Mouse (Mus musculus): ENCODE data around the gene Zglp1. TPM values are rescaled to one million over a fixed set of nuclear protein-coding genes. Genes with fewer than 3 reads are reported as not detected.
A peak's percentile ranks its signal among the peaks of the same experiment; 100 is the strongest.
"Not testable (repeated sequence)": the region's sequence is repeated elsewhere in the genome, so short reads cannot be mapped to it uniquely, and the experiment has no call there.

The Zglp1 gene
- polyA plus RNA-seq, 2 experiments = 0.21 TPM; not detected in 1

GRCm38 (mm10) chr9:21072641-21073040, 5.7 kb upstream of the Zglp1 start:
- 2% methylated on average over 4 of the region's 4 CpGs for WGBS (ENCODE audit: insufficient replicate concordance)
- peak overlapping the region; percentile 95 for H3K4me2 ChIP-seq (ENCODE audit: low read depth)
- peaks cover 25% of the 10 kb centered on the region for H3K36me3 ChIP-seq (replicated peaks; ENCODE audit: control insufficient read depth, insufficient read depth, low read depth)
- no peaks in the 10 kb centered on the region for H3K9me3 ChIP-seq (ENCODE audit: control insufficient read depth, low read length)
- peak overlapping the region; percentile 74 for H3K9ac ChIP-seq (replicated peaks)
- peak overlapping the region; percentile 37; the same call in 1 of the 2 replicates for H3K27ac ChIP-seq
- H3K4me1 ChIP-seq (replicated peaks; ENCODE audit: control insufficient read depth in 2 of 2, insufficient read depth in 2 of 2, low read length in 1 of 2) = peaks cover 8 to 16% of the 10 kb centered on the region in 2 experiments
- no peak for DNase-seq (ENCODE audit: low read depth in 3 of 3, low spot score in 3 of 3)
- no peaks in the 10 kb centered on the region for H3K27me3 ChIP-seq (ENCODE audit: control insufficient read depth, insufficient read depth, low read length)
- H3K4me3 ChIP-seq (ENCODE audit: insufficient read depth in 1 of 2, low read depth in 2 of 2, low read length in 2 of 2) = peak overlapping the region; percentile 77 to 93
- peak; percentile 16; the same call in 1 of the 2 replicates for ATAC-seq (ENCODE audit: insufficient read depth)
- TF ChIP-seq EP300 (IDR thresholded peaks at IDR 0.05; ENCODE audit: low read depth) = no peak
- TF ChIP-seq CTCF (IDR thresholded peaks at IDR 0.05; ENCODE audit: low read depth) = no peak

DNA sequence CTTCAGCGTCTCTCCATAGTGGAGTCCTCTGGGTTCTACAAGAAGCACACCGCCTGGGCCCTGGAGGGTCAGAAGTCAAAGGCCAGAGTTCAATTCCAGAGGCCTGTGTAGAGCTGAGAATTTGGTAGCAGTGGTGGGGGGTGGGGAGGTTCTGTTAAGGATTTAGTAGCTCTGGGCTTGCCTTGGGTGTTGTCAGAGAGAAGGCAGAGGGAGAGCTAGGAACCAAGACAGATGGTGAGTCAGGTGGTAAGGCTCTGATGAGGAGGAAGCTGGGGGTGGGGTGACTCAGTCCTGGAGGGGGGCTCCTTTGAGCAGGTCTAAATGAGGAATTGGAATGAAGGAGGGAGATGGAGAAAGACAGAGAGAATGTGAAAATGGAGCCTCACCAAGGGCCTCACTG, 4.0 kb downstream of the Zglp1 start:
- H3K9ac ChIP-seq (replicated peaks) = no peak overlapping the region
- no peaks in the 10 kb centered on the region for H3K4me1 ChIP-seq (replicated peaks; ENCODE audit: control insufficient read depth in 2 of 2, insufficient read depth in 2 of 2, low read length in 1 of 2)
- 80% methylated on average over 2 of the region's 2 CpGs for WGBS (ENCODE audit: insufficient replicate concordance)
- H3K4me2 ChIP-seq (ENCODE audit: low read depth) = no peak overlapping the region
- no peak overlapping the region for H3K27ac ChIP-seq
- DNase-seq (ENCODE audit: low read depth in 3 of 3, low spot score in 3 of 3) = no peak
- H3K9me3 ChIP-seq (ENCODE audit: control insufficient read depth, low read length) = no peaks in the 10 kb centered on the region
- ATAC-seq (ENCODE audit: insufficient read depth) = no peak
- H3K36me3 ChIP-seq (replicated peaks; ENCODE audit: control insufficient read depth, insufficient read depth, low read depth) = peaks cover 10% of the 10 kb centered on the region
- TF ChIP-seq CTCF (IDR thresholded peaks at IDR 0.05; ENCODE audit: low read depth) = no peak
- no peak for TF ChIP-seq EP300 (IDR thresholded peaks at IDR 0.05; ENCODE audit: low read depth)
- H3K27me3 ChIP-seq (ENCODE audit: control insufficient read depth, insufficient read depth, low read length) = no peaks in the 10 kb centered on the region
- H3K4me3 ChIP-seq (ENCODE audit: insufficient read depth in 1 of 2, low read depth in 2 of 2, low read length in 2 of 2) = no peak overlapping the region

DNA sequence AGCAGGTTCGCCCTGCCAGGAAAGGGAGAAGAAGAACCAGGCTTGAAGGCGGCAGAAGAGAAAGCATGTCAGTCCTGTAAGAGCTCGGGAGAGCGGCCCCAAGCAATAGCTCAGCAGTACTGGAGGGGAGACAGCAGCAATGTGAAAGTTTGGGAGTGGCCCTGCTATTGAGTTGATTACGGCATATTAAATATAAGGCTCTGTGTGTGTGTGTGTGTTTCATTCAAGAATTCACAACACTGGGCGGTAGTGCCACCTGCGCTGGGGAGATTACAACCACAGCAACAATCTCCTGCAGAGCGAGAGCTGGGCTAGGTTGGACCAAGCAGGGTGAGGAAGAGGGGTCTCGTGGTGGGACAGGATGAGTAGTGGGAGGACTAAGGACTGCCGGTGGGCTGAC, 15.3 kb downstream of the Zglp1 start:
- H3K9ac ChIP-seq (replicated peaks) = no peak overlapping the region; the same call in 1 of the 2 replicates
- 32% methylated on average over 10 of the region's 10 CpGs for WGBS (ENCODE audit: insufficient replicate concordance)
- DNase-seq (ENCODE audit: low read depth in 3 of 3, low spot score in 3 of 3) = no peak
- ATAC-seq (ENCODE audit: insufficient read depth) = peak; percentile 79
- H3K4me1 ChIP-seq (replicated peaks; ENCODE audit: control insufficient read depth in 2 of 2, insufficient read depth in 2 of 2, low read length in 1 of 2) = peaks cover 2 to 5% of the 10 kb centered on the region in 2 experiments; a peak in 2 of 4 replicates
- no peaks in the 10 kb centered on the region for H3K9me3 ChIP-seq (ENCODE audit: control insufficient read depth, low read length)
- no peak overlapping the region for H3K4me3 ChIP-seq (ENCODE audit: insufficient read depth in 1 of 2, low read depth in 2 of 2, low read length in 2 of 2)
- 0 out of 2 replicates have a peak overlapping the region, but pooled peaks have one; percentile 11 for H3K4me2 ChIP-seq (ENCODE audit: low read depth)
- TF ChIP-seq EP300 (IDR thresholded peaks at IDR 0.05; ENCODE audit: low read depth) (0 out of 2 replicates have a peak, but pooled peaks have one; percentile 40), CTCF (IDR thresholded peaks at IDR 0.05; ENCODE audit: low read depth) (no peak)
- H3K27me3 ChIP-seq (ENCODE audit: control insufficient read depth, insufficient read depth, low read length) = no peaks in the 10 kb centered on the region
- no peaks in the 10 kb centered on the region for H3K36me3 ChIP-seq (replicated peaks; ENCODE audit: control insufficient read depth, insufficient read depth, low read depth)
- H3K27ac ChIP-seq = no peak overlapping the region

GRCm38 (mm10) chr9:21045235-21045634, 21.7 kb downstream of the Zglp1 start:
- WGBS (ENCODE audit: insufficient replicate concordance) = 57% methylated on average over 3 of the region's 3 CpGs
- no peak overlapping the region for H3K4me2 ChIP-seq (ENCODE audit: low read depth)
- H3K9me3 ChIP-seq (ENCODE audit: control insufficient read depth, low read length) = no peaks in the 10 kb centered on the region
- TF ChIP-seq EP300 (IDR thresholded peaks at IDR 0.05; ENCODE audit: low read depth) = no peak
- TF ChIP-seq CTCF (IDR thresholded peaks at IDR 0.05; ENCODE audit: low read depth) = no peak
- DNase-seq (ENCODE audit: low read depth in 3 of 3, low spot score in 3 of 3) (no peak), ATAC-seq (ENCODE audit: insufficient read depth) (no peak)
- peaks cover 2 to 4% of the 10 kb centered on the region in 2 experiments; a peak in 3 of 4 replicates for H3K4me1 ChIP-seq (replicated peaks; ENCODE audit: control insufficient read depth in 2 of 2, insufficient read depth in 2 of 2, low read length in 1 of 2)
- H3K36me3 ChIP-seq (replicated peaks; ENCODE audit: control insufficient read depth, insufficient read depth, low read depth) = no peaks in the 10 kb centered on the region
- no peak overlapping the region for H3K27ac ChIP-seq
- no peak overlapping the region for H3K9ac ChIP-seq (replicated peaks)
- H3K27me3 ChIP-seq (ENCODE audit: control insufficient read depth, insufficient read depth, low read length) = no peaks in the 10 kb centered on the region
- no peak overlapping the region for H3K4me3 ChIP-seq (ENCODE audit: insufficient read depth in 1 of 2, low read depth in 2 of 2, low read length in 2 of 2)

DNA sequence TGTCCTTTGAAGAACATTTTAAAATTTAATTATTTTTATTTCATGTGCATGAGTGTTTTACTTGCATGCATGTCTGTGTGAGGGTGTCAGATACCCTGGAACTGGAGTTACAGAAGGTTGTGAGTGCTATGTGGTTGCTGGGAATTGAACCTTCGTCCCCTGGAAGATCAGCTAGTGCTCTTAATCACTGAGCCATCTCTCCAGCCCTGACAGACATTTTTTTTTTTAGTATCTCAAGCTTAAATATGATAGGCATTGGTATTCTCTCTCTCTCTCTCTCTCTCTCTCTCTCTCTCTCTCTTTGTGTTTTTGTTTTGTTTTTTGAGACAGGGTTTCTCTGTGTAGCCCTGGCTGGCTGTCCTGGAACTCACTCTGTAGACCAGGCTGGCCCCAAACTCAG, 22.1 kb downstream of the Zglp1 start:
- H3K4me1 ChIP-seq (replicated peaks; ENCODE audit: control insufficient read depth in 2 of 2, insufficient read depth in 2 of 2, low read length in 1 of 2); H3K4me3 ChIP-seq (ENCODE audit: insufficient read depth in 1 of 2, low read depth in 2 of 2, low read length in 2 of 2); H3K36me3 ChIP-seq (replicated peaks; ENCODE audit: control insufficient read depth, insufficient read depth, low read depth); H3K9ac ChIP-seq (replicated peaks); H3K4me2 ChIP-seq (ENCODE audit: low read depth); H3K9me3 ChIP-seq (ENCODE audit: control insufficient read depth, low read length); H3K27me3 ChIP-seq (ENCODE audit: control insufficient read depth, insufficient read depth, low read length); H3K27ac ChIP-seq; DNase-seq (ENCODE audit: low read depth in 3 of 3, low spot score in 3 of 3); ATAC-seq (ENCODE audit: insufficient read depth): not testable (repeated sequence)
- 54% methylated on average over 1 of the region's 1 CpGs for WGBS (ENCODE audit: insufficient replicate concordance)

Measured in liver, embryonic 14.5 days (tissue).